Mouse (Mus musculus) C2C12 (cell line): ENCODE measurements at regions not wholly inside any gene's neighbourhood (a gene's known extent, or its start where the extent isn't known, plus 50 kb on each side); places are given as distances from the start of the nearest gene placed in this dataset.

Source experiments
- H3K27me3 ChIP-seq: one replicate; pipeline ENCODE4 v1.6.1; 2011; ENCODE audit not compliant: control insufficient read depth, insufficient read depth, insufficient read length
- H3K36me3 ChIP-seq: one replicate; pipeline ENCODE4 v1.6.1; 2011; ENCODE audit not compliant: control insufficient read depth, insufficient read depth
- H3K4me3 ChIP-seq: one replicate; pipeline ENCODE4 v1.5.1; 2011; ENCODE audit warnings: mild to moderate bottlenecking, control low read depth; ENCODE audit not compliant: poor library complexity, insufficient read depth, severe bottlenecking
- H3K79me2 ChIP-seq: one replicate; pipeline ENCODE4 v1.6.1; 2011; ENCODE audit not compliant: control insufficient read depth, insufficient read depth
- H3K79me3 ChIP-seq: one replicate; pipeline ENCODE4 v1.6.1; 2011; ENCODE audit warnings: low read depth, control low read depth
- H3ac ChIP-seq: one replicate; pipeline ENCODE3; 2011; ENCODE audit warnings: low read depth; ENCODE audit not compliant: control insufficient read depth, insufficient read length
- CEBPB ChIP-seq: IDR thresholded peaks from one replicate; pipeline ENCODE4 v1.6.1; 2011; ENCODE audit warnings: low read depth, mild to moderate bottlenecking, control low read depth, moderate library complexity
- CTCF ChIP-seq: IDR thresholded peaks from one replicate; pipeline ENCODE4 v1.5.1; 2011; ENCODE audit not compliant: control insufficient read depth, insufficient read depth, insufficient read length
- FOSL1 ChIP-seq: IDR thresholded peaks from one replicate; pipeline ENCODE4 v1.8.0; 2011; ENCODE audit warnings: mild to moderate bottlenecking, low read length; ENCODE audit not compliant: poor library complexity, insufficient read depth, severe bottlenecking
- MAX ChIP-seq: IDR thresholded peaks from one replicate; pipeline ENCODE4 v1.6.1; 2011; ENCODE audit warnings: mild to moderate bottlenecking, control low read depth
- MYOD1 ChIP-seq: IDR thresholded peaks from one replicate; pipeline ENCODE4 v1.6.1; 2011; ENCODE audit warnings: low read depth; ENCODE audit not compliant: control insufficient read depth, insufficient read length
- MYOG ChIP-seq: IDR thresholded peaks from one replicate; pipeline ENCODE4 v1.6.1; 2011; ENCODE audit not compliant: control insufficient read depth, insufficient read length; ENCODE audit errors: extremely low read depth
- USF1 ChIP-seq: IDR thresholded peaks from one replicate; pipeline ENCODE4 v1.6.1; 2011; ENCODE audit warnings: low read depth, mild to moderate bottlenecking, control low read depth, moderate library complexity

DNA sequence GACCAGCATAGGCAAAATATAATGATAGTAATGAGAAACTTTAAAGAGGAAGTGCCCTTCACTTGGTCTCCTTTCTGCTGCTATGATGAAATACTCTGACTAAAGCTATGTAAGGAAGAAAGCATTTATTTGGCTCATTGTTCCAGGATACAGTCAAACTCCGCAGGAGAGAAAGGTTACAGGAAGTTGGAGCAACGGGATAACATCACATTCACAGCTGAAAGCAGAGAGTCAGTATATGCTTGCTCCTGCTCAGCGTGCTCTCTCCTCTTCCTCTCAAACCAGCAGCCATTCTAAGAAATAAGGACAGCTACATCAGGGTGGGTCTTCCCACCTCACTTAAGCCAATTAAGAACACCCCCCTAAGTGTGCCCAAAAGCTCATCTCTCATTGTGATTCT is 98.9 kb upstream of the Syt10 start:
- Histone ChIP-seq H3K27me3 (no peaks in the 10 kb centered on the region), H3K4me3 (no peak overlapping the region)
- peak; percentile 72 for TF ChIP-seq CEBPB
- no peak for TF ChIP-seq MAX

GRCm38 (mm10) chr15:89932370-89932769 is 90.7 kb upstream of the Syt10 start:
- Histone ChIP-seq H3K79me3 (no peaks in the 10 kb centered on the region), H3K4me3 (no peak overlapping the region), H3ac (no peak overlapping the region), H3K36me3 (no peaks in the 10 kb centered on the region), H3K79me2 (no peaks in the 10 kb centered on the region), H3K27me3 (no peaks in the 10 kb centered on the region)
- TF ChIP-seq USF1: no peak
- no peak for TF ChIP-seq CTCF

More for the DNA sequence above, 98.9 kb upstream of the Syt10 start:
- H3ac ChIP-seq: no peak overlapping the region
- no peaks in the 10 kb centered on the region for H3K36me3 ChIP-seq
- no peaks in the 10 kb centered on the region for H3K79me3 ChIP-seq
- no peaks in the 10 kb centered on the region for H3K79me2 ChIP-seq

GRCm38 (mm10) chr15:89915587-89915986 is 73.9 kb upstream of the Syt10 start:
- Histone ChIP-seq H3K79me2 (no peaks in the 10 kb centered on the region), H3ac (no peak overlapping the region), H3K79me3 (no peaks in the 10 kb centered on the region), H3K27me3 (no peaks in the 10 kb centered on the region), H3K4me3 (no peak overlapping the region), H3K36me3 (no peaks in the 10 kb centered on the region)
- TF ChIP-seq MYOD1 (no peak), USF1 (no peak), CEBPB (no peak), CTCF (no peak), FOSL1 (no peak), MYOG (no peak), MAX (no peak)

DNA sequence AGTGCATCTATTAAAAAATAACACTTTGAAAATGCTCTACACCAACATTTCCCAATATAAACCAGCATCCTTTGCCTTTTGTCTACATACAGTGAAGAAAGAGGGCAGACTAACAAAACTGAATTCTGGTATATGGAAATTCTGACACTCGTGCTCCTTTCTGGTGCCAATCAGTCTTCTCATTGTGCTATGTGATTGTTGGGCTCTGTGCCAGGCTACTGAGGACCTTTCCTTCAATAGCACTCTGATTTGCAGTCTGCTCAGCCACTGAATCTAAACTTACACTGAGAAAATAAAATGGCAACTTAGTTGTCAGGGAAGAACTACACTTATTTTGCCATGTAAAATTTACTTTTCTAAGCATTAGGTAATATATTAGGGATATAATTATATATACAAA is 61.4 kb upstream of the Syt10 start:
- Histone ChIP-seq H3ac (no peak overlapping the region), H3K4me3 (no peak overlapping the region), H3K36me3 (no peaks in the 10 kb centered on the region), H3K79me2 (no peaks in the 10 kb centered on the region), H3K27me3 (no peaks in the 10 kb centered on the region), H3K79me3 (no peaks in the 10 kb centered on the region)
- TF ChIP-seq CEBPB: no peak
- no peak for TF ChIP-seq USF1
- TF ChIP-seq CTCF: no peak
- no peak for TF ChIP-seq FOSL1
- TF ChIP-seq MYOG: no peak
- no peak for TF ChIP-seq MYOD1
- no peak for TF ChIP-seq MAX

DNA sequence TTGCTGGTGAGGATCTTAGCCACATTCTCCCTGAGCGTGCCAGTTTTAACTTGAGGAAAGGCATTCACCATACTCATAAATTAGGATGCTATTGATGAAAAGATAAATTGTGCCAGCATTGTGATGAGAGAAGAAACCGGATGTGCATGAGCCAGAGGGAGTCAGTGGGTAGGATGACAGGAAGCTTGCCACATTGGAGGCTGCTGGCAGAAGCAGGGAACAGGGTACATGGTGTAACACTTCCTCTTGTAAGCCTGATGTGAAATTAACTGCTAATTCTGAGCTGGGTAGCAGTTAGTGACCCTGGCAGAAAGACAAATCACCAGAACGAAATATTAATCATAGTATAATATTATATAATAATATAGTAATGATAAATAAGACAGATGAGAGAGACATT is 52.0 kb upstream of the Syt10 start:
- no peak overlapping the region for H3ac ChIP-seq
- no peaks in the 10 kb centered on the region for H3K79me3 ChIP-seq
- no peaks in the 10 kb centered on the region for H3K36me3 ChIP-seq
- no peaks in the 10 kb centered on the region for H3K79me2 ChIP-seq
- TF ChIP-seq FOSL1 (no peak), USF1 (no peak), CTCF (no peak), CEBPB (no peak), MYOG (no peak), MAX (no peak), MYOD1 (no peak)
- no peaks in the 10 kb centered on the region for H3K27me3 ChIP-seq
- H3K4me3 ChIP-seq: no peak overlapping the region
